8 mouse cellular contexts compared by ENCODE assay signal in the genomic region with DNA sequence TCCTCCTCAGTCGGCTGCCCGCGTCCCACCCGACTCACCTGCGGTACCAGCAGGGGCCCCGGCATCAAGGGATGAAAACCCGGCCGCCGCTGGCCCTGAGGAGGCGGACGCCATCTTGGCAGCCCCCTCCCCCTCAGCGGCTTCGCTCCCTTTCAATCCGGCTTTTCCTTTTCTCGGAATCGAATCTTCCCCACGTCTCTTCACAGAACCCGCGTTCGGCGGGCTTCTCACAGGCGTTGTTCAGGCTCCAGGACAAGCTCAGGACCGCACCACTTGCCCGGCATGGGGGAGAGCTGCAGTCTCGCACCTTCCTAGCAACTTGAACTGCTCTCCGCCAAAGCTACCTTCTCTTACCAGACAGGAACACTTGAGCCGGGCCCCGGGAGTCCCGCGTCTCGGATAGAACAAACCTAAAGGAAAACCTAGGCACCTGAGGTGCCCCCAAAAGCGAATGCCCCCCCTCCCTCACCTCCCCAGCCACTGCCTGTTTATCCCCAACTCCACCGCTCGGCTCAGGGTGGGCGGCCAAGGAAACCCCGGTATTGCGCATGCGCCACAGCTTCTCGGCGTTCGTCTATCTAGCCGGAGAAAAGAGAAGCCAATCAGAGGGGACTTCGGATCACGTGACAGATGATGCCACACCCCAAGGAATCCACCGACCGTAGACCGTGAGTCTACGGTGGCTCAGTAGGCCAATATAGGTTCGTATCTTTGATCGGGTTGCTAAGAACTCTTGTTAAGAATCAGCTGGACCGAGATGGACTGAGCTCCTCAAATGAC. TPM values are rescaled to one million over a fixed set of nuclear protein-coding genes. Genes with fewer than 3 reads are reported as not detected.
DNase-seq lines count a peak whose midpoint lies in the region; ATAC-seq and TF ChIP-seq lines count a peak whose summit lies in the region.

A gene (minus strand): TSS at position 593 of the 780 bp plus-strand sequence.

- peak; percentile 78 for ATAC-seq in activated CD4-positive, CD25-positive, alpha-beta regulatory T cell, adult 4 months

- H3K36me3 ChIP-seq in megakaryocyte, embryonic 14.5 days (replicated peaks; ENCODE audit: low read length) = peaks cover 22% of the 10 kb centered on the region

- peak within 1 kb of the TSS; percentile 62 for H3K27ac ChIP-seq in cortical plate, adult 2 months (ENCODE audit: insufficient read depth, low read length)

- no peaks in the 10 kb centered on the region for H3K27me3 ChIP-seq in megakaryocyte, embryonic 14.5 days (replicated peaks)

- peak; percentile 81 for TF ChIP-seq POLR2A in cortical plate, adult 2 months (IDR thresholded peaks at IDR 0.05; ENCODE audit: extremely low read depth, insufficient read depth, low read length)

- H3K4me1 ChIP-seq in cortical plate, adult 2 months (ENCODE audit: control insufficient read depth, insufficient read depth, low read length) = peaks cover 4% of the 10 kb centered on the region; the same call in 1 of the 2 replicates
- peaks cover 45% of the 10 kb centered on the region for H3K4me1 ChIP-seq in megakaryocyte, embryonic 14.5 days

- no peak for TF ChIP-seq CTCF in cortical plate, adult 2 months (IDR thresholded peaks at IDR 0.05; ENCODE audit: extremely low read depth, insufficient read depth, low read length)

- peak; percentile 92 to 96 for DNase-seq in gastrocnemius, adult 8-10 months (ENCODE audit: low spot score in 2 of 2)
- DNase-seq in hindlimb bud, embryonic 11.5 days (ENCODE audit: extremely low spot score, low read depth, low spot score) = peak; percentile 100
- peak; percentile 92 to 96 for DNase-seq in left cerebral cortex, adult 8-10 months (ENCODE audit: low spot score in 2 of 2)
- DNase-seq in right cerebral cortex, postnatal 10 days (ENCODE audit: low spot score in 2 of 2) = peak; percentile 99
- peak; percentile 93 for DNase-seq in urinary bladder, postnatal 25 days (ENCODE audit: low spot score)

- H3K9me3 ChIP-seq in megakaryocyte, embryonic 14.5 days = no peaks in the 10 kb centered on the region

- peak within 1 kb of the TSS; percentile 75 for H3K4me3 ChIP-seq in cortical plate, adult 2 months (ENCODE audit: insufficient read depth, low read length)
- peak within 1 kb of the TSS; percentile 98 for H3K4me3 ChIP-seq in megakaryocyte, embryonic 14.5 days (replicated peaks)

RNA-seq across cellular contexts. Expression of the gene that starts here (rescaled TPM):
- polyA plus RNA-seq in activated CD4-positive, CD25-positive, alpha-beta regulatory T cell, adult 4 months (2017; shearing (Covaris generic)) = 10 to 100 TPM; 15.5 to 21.5 TPM
- polyA plus RNA-seq in cortical plate, adult 2 months (2012; rRNA removed) = 41.1 and 41.7 TPM in 2 replicates
- total RNA-seq in gastrocnemius, adult 8-10 months (2022) = 10 to 100 TPM; 21.9 to 27.6 (median 24.7) TPM
- total RNA-seq in left cerebral cortex, adult 8-10 months (2022) = 10 to 100 TPM; 49.9 to 53.7 (median 51.0) TPM
- polyA plus RNA-seq in megakaryocyte, embryonic 14.5 days (2012; ENCODE audit: insufficient read depth, low replicate concordance) = 6.3 and 16.2 TPM in 2 replicates

Comparison
In these comparisons a context has a peak if more than half of its experiments do, and no peak if none do; other contexts are left out.
1. Peak in every context shown above with its lines: DNase-seq, ATAC-seq, H3K4me3 ChIP-seq and H3K27ac ChIP-seq.